Mouse (Mus musculus): Measurements from ENCODE around the gene Slc12a9. TPM values are rescaled to one million over a fixed set of nuclear protein-coding genes. Genes with fewer than 3 reads are reported as not detected.

Slc12a9 gene
- total and polyA plus RNA-seq, 3 experiments, result 3.1 to 8.1 (median 5.3) TPM

GRCm38 (mm10) chr5:137303609-137304008 lies 29.8 kb downstream of the Slc12a9 start:
- H3K27me3 ChIP-seq (ENCODE audit: insufficient read depth, low read length), result no peaks in the 10 kb centered on the region
- TF ChIP-seq TAL1 (conservative IDR thresholded peaks at IDR 0.05; ENCODE audit: low read depth, low read length), result no peak
- TF ChIP-seq CTCF (IDR thresholded peaks at IDR 0.05; ENCODE audit: low read depth, low read length), result no peak
- no peak for TF ChIP-seq POLR2AphosphoS5 (IDR thresholded peaks at IDR 0.05; ENCODE audit: insufficient replicate concordance, low read depth, low read length)
- no peak for TF ChIP-seq GATA2 (IDR thresholded peaks at IDR 0.05; ENCODE audit: borderline replicate concordance, low read depth, low read length)
- TF ChIP-seq GATA1 (IDR thresholded peaks at IDR 0.05; ENCODE audit: borderline replicate concordance, low read length), result no peak
- H3K4me3 ChIP-seq (ENCODE audit: low read depth, low read length), result no peak overlapping the region
- DNase-seq (ENCODE audit: low spot score) (no peak), ATAC-seq (ENCODE audit: extremely low read depth, insufficient number of reproducible peaks, low FRiP score, poor library complexity, severe bottlenecking) (no peak)
- H3K4me1 ChIP-seq (ENCODE audit: insufficient read depth, low read depth, low read length), result peaks cover 71% of the 10 kb centered on the region
- H3K36me3 ChIP-seq (replicated peaks), result peaks cover 76% of the 10 kb centered on the region
- H3K9me3 ChIP-seq (replicated peaks), result peaks cover 3% of the 10 kb centered on the region

- TF ChIP-seq POLR2AphosphoS5 (IDR thresholded peaks at IDR 0.05; ENCODE audit: insufficient replicate concordance, low read depth, low read length) (no peak), TAL1 (conservative IDR thresholded peaks at IDR 0.05; ENCODE audit: low read depth, low read length) (no peak), GATA1 (IDR thresholded peaks at IDR 0.05; ENCODE audit: borderline replicate concordance, low read length) (no peak), CTCF (IDR thresholded peaks at IDR 0.05; ENCODE audit: low read depth, low read length) (no peak), GATA2 (IDR thresholded peaks at IDR 0.05; ENCODE audit: borderline replicate concordance, low read depth, low read length) (no peak)
- Histone ChIP-seq H3K36me3 (replicated peaks) (peaks cover 97% of the 10 kb centered on the region), H3K4me1 (ENCODE audit: insufficient read depth, low read depth, low read length) (peaks cover 88% of the 10 kb centered on the region), H3K27me3 (ENCODE audit: insufficient read depth, low read length) (no peaks in the 10 kb centered on the region), H3K9me3 (replicated peaks) (no peaks in the 10 kb centered on the region), H3K4me3 (ENCODE audit: low read depth, low read length) (no peak overlapping the region)
- no peak for DNase-seq (ENCODE audit: low spot score)
- no peak for ATAC-seq (ENCODE audit: extremely low read depth, insufficient number of reproducible peaks, low FRiP score, poor library complexity, severe bottlenecking)
Measured at GRCm38 (mm10) chr5:137301253-137301652, 32.1 kb downstream of the Slc12a9 start.

GRCm38 (mm10) chr5:137299240-137299639 lies 34.2 kb downstream of the Slc12a9 start:
- TF ChIP-seq TAL1 (conservative IDR thresholded peaks at IDR 0.05; ENCODE audit: low read depth, low read length), result no peak
- no peak for TF ChIP-seq CTCF (IDR thresholded peaks at IDR 0.05; ENCODE audit: low read depth, low read length)
- TF ChIP-seq GATA1 (IDR thresholded peaks at IDR 0.05; ENCODE audit: borderline replicate concordance, low read length), result no peak
- no peak for TF ChIP-seq POLR2AphosphoS5 (IDR thresholded peaks at IDR 0.05; ENCODE audit: insufficient replicate concordance, low read depth, low read length)
- no peak for TF ChIP-seq GATA2 (IDR thresholded peaks at IDR 0.05; ENCODE audit: borderline replicate concordance, low read depth, low read length)
- ATAC-seq (ENCODE audit: extremely low read depth, insufficient number of reproducible peaks, low FRiP score, poor library complexity, severe bottlenecking), result no peak
- peaks cover 98% of the 10 kb centered on the region for H3K36me3 ChIP-seq (replicated peaks)

GRCm38 (mm10) chr5:137297126-137297525 lies 36.3 kb downstream of the Slc12a9 start:
- Histone ChIP-seq H3K27me3 (ENCODE audit: insufficient read depth, low read length) (no peaks in the 10 kb centered on the region), H3K36me3 (replicated peaks) (peaks cover 82% of the 10 kb centered on the region), H3K9me3 (replicated peaks) (no peaks in the 10 kb centered on the region), H3K4me3 (ENCODE audit: low read depth, low read length) (peak overlapping the region; percentile 34; the same call in 1 of the 2 replicates), H3K4me1 (ENCODE audit: insufficient read depth, low read depth, low read length) (peaks cover 86% of the 10 kb centered on the region)
- no peak for TF ChIP-seq GATA1 (IDR thresholded peaks at IDR 0.05; ENCODE audit: borderline replicate concordance, low read length)
- TF ChIP-seq CTCF (IDR thresholded peaks at IDR 0.05; ENCODE audit: low read depth, low read length), result no peak
- no peak for TF ChIP-seq TAL1 (conservative IDR thresholded peaks at IDR 0.05; ENCODE audit: low read depth, low read length)
- no peak for TF ChIP-seq GATA2 (IDR thresholded peaks at IDR 0.05; ENCODE audit: borderline replicate concordance, low read depth, low read length)
- TF ChIP-seq POLR2AphosphoS5 (IDR thresholded peaks at IDR 0.05; ENCODE audit: insufficient replicate concordance, low read depth, low read length), result no peak
- ATAC-seq (ENCODE audit: extremely low read depth, insufficient number of reproducible peaks, low FRiP score, poor library complexity, severe bottlenecking), result no peak
- no peak for DNase-seq (ENCODE audit: low spot score)

More at GRCm38 (mm10) chr5:137299240-137299639, 34.2 kb downstream of the Slc12a9 start:
- H3K9me3 ChIP-seq (replicated peaks), result no peaks in the 10 kb centered on the region
- H3K27me3 ChIP-seq (ENCODE audit: insufficient read depth, low read length), result no peaks in the 10 kb centered on the region
- DNase-seq (ENCODE audit: low spot score), result no peak
- no peak overlapping the region for H3K4me3 ChIP-seq (ENCODE audit: low read depth, low read length)
- peaks cover 87% of the 10 kb centered on the region for H3K4me1 ChIP-seq (ENCODE audit: insufficient read depth, low read depth, low read length)

GRCm38 (mm10) chr5:137295712-137296111 lies 37.7 kb downstream of the Slc12a9 start:
- ATAC-seq (ENCODE audit: extremely low read depth, insufficient number of reproducible peaks, low FRiP score, poor library complexity, severe bottlenecking) (no peak), DNase-seq (ENCODE audit: low spot score) (no peak)
- H3K9me3 ChIP-seq (replicated peaks), result no peaks in the 10 kb centered on the region
- no peaks in the 10 kb centered on the region for H3K27me3 ChIP-seq (ENCODE audit: insufficient read depth, low read length)
- H3K36me3 ChIP-seq (replicated peaks), result peaks cover 78% of the 10 kb centered on the region
- H3K4me1 ChIP-seq (ENCODE audit: insufficient read depth, low read depth, low read length), result peaks cover 90% of the 10 kb centered on the region
- TF ChIP-seq POLR2AphosphoS5 (IDR thresholded peaks at IDR 0.05; ENCODE audit: insufficient replicate concordance, low read depth, low read length), result no peak
- TF ChIP-seq GATA1 (IDR thresholded peaks at IDR 0.05; ENCODE audit: borderline replicate concordance, low read length), result no peak
- TF ChIP-seq CTCF (IDR thresholded peaks at IDR 0.05; ENCODE audit: low read depth, low read length), result no peak
- TF ChIP-seq TAL1 (conservative IDR thresholded peaks at IDR 0.05; ENCODE audit: low read depth, low read length), result no peak
- TF ChIP-seq GATA2 (IDR thresholded peaks at IDR 0.05; ENCODE audit: borderline replicate concordance, low read depth, low read length), result no peak
- H3K4me3 ChIP-seq (ENCODE audit: low read depth, low read length), result peak overlapping the region; percentile 82; the same call in 1 of the 2 replicates

GRCm38 (mm10) chr5:137295296-137295695 lies 38.1 kb downstream of the Slc12a9 start:
- Histone ChIP-seq H3K9me3 (replicated peaks) (no peaks in the 10 kb centered on the region), H3K4me3 (ENCODE audit: low read depth, low read length) (peak overlapping the region; percentile 82), H3K4me1 (ENCODE audit: insufficient read depth, low read depth, low read length) (peaks cover 91% of the 10 kb centered on the region), H3K36me3 (replicated peaks) (peaks cover 75% of the 10 kb centered on the region), H3K27me3 (ENCODE audit: insufficient read depth, low read length) (no peaks in the 10 kb centered on the region)
- ATAC-seq (ENCODE audit: extremely low read depth, insufficient number of reproducible peaks, low FRiP score, poor library complexity, severe bottlenecking) (no peak), DNase-seq (ENCODE audit: low spot score) (no peak)
- TF ChIP-seq TAL1 (conservative IDR thresholded peaks at IDR 0.05; ENCODE audit: low read depth, low read length) (no peak), GATA2 (IDR thresholded peaks at IDR 0.05; ENCODE audit: borderline replicate concordance, low read depth, low read length) (no peak), POLR2AphosphoS5 (IDR thresholded peaks at IDR 0.05; ENCODE audit: insufficient replicate concordance, low read depth, low read length) (no peak; the same call in 1 of the 2 replicates), CTCF (IDR thresholded peaks at IDR 0.05; ENCODE audit: low read depth, low read length) (no peak), GATA1 (IDR thresholded peaks at IDR 0.05; ENCODE audit: borderline replicate concordance, low read length) (no peak)

Measured in G1E (cell line).